Mouse (Mus musculus): ENCODE data around the gene Phf1. TPM values are rescaled to one million over a fixed set of nuclear protein-coding genes. Genes with fewer than 3 reads are reported as not detected.

The Phf1 gene
- polyA plus RNA-seq, 1 experiment from 2014 or later, result 18.2 TPM

DNA sequence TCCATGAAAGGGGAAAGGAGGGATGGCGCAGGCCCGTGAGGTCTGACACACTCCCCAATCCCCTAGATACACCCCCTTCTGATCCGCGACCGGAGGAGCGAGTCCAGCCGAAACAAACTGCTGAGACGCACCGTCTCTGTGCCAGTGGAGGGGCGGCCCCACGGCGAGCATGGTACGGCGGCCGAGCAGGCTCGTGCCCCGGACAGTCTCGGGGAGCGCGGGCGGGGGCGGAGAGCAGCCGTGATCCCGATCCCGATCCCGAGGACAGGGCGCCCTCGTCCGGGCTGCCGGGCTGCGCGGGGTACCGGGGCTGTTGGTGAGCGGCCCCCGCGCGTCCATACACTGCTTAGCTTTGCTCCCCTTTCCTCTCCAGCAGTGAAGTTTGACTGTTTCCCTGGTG, 13.7 kb downstream of the Phf1 start:
- peak overlapping the region; percentile 67 for H3K27ac ChIP-seq (replicated peaks; ENCODE audit: low read depth, low read length)
- H3K36me3 ChIP-seq (ENCODE audit: control insufficient read depth, insufficient read depth, low read length), result no peaks in the 10 kb centered on the region
- H3K4me2 ChIP-seq (ENCODE audit: low read length), result peak overlapping the region; percentile 76
- peaks cover 59% of the 10 kb centered on the region for H3K4me1 ChIP-seq (ENCODE audit: control insufficient read depth, insufficient read depth, low read length)
- H3K9me3 ChIP-seq (ENCODE audit: control insufficient read depth, low read length), result no peaks in the 10 kb centered on the region
- H3K4me3 ChIP-seq (replicated peaks; ENCODE audit: low read depth, low read length), result peak overlapping the region; percentile 38
- WGBS, result under 1% methylated on average over 37 of the region's 37 CpGs
- H3K9ac ChIP-seq (replicated peaks; ENCODE audit: low read length), result peak overlapping the region; percentile 64
- DNase-seq (peak; percentile 70), ATAC-seq (ENCODE audit: low FRiP score, low TSS enrichment) (0 out of 2 replicates have a peak, but pooled peaks have one; percentile 12)
- H3K27me3 ChIP-seq (ENCODE audit: control insufficient read depth, insufficient read depth, low read length), result no peaks in the 10 kb centered on the region

DNA sequence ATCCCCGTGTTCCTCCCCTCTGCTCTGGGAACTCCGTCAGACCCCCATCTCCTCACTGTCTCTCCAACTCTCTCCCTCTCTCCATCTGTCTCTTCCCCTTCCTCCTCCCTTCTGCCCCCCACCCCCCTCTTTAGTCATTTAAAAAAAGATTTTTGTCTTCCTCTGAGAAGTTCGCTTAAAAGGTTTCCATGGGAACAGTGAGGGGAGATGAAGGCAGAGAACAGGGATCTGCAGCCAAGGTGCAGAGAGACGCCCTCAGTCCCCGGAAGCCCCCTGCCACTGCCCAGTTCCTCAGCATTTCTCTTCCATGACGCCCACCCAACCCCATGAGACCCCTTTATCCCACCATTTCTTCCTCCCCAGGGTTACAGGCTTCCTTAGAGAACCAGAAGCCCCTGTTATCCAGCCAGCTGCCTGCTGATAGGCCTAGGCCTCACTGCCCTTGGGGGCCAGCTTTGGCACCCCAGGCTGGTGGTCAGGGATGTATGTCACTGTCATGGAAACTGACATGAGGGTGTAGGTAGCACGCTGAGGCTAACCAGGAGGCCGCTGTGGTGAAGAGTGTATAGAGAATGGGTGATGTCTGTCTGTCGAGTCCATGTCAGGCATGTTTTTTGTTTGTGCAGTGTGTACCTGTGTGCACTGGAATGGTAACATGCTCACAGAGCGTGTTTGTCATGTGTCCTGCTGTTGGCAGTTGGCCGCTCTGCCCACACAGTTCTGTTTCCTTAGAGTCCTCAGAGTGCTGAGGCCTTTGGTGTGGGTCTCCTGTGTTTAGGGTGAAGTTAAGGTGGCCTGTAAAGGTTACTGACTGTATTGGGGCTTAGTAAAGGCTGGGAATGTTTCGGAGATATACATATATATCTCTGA, 14.6 kb downstream of the Phf1 start:
- 20% methylated on average over 12 of the region's 12 CpGs for WGBS
- Histone ChIP-seq H3K9me3 (ENCODE audit: control insufficient read depth, low read length) (no peaks in the 10 kb centered on the region), H3K27me3 (ENCODE audit: control insufficient read depth, insufficient read depth, low read length) (no peaks in the 10 kb centered on the region), H3K27ac (replicated peaks; ENCODE audit: low read depth, low read length) (peak overlapping the region; percentile 67), H3K4me1 (ENCODE audit: control insufficient read depth, insufficient read depth, low read length) (peaks cover 62% of the 10 kb centered on the region), H3K4me3 (replicated peaks; ENCODE audit: low read depth, low read length) (peak overlapping the region; percentile 38; the same call in 1 of the 2 replicates), H3K4me2 (ENCODE audit: low read length) (peak overlapping the region; percentile 76), H3K9ac (replicated peaks; ENCODE audit: low read length) (no peak overlapping the region; the same call in 1 of the 2 replicates), H3K36me3 (ENCODE audit: control insufficient read depth, insufficient read depth, low read length) (no peaks in the 10 kb centered on the region)
- DNase-seq (peak; percentile 56), ATAC-seq (ENCODE audit: low FRiP score, low TSS enrichment) (no peak)

DNA sequence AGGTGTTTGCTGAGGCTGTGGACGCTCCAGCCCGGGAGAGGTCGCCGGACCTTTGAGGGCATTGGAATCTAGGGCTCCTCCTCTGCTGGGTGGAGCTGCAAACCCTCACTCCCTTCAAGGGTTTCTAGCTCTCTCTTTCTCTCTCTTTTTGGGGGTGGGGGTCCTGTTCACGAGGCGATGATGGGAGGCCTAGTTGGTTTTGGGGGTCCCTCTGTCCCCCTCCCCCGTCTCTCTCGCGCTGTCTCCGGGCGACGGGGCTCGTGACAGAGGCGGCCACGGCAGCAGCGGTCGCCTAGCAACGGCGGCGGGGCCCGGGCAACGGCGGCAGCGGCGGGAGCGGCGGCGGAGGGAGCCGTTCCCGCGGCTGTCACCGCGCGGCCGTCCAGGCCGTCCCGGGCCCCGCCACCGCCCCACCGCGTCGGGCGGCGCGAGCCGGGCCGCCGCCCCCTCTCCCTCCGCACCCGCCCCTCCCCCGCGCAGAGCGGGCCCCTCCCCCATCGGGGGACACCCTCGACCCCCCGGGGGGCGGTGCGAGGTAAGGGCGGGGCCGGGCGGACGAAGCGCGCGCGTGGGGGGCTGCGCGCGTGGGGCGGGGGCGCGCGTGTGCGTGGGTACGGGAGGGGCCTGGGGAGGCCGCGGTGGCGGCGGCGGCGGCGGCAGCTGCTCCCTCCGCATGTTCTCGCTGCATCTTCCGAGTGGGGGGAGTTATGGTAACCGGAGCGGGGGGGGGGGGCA, 15.6 kb downstream of the Phf1 start:
- DNase-seq, result peak; percentile 82
- ATAC-seq (ENCODE audit: low FRiP score, low TSS enrichment), result peak; percentile 11; the same call in 1 of the 2 replicates
- peak overlapping the region; percentile 92 for H3K4me2 ChIP-seq (ENCODE audit: low read length)
- peak overlapping the region; percentile 93 for H3K27ac ChIP-seq (replicated peaks; ENCODE audit: low read depth, low read length)
- no peaks in the 10 kb centered on the region for H3K9me3 ChIP-seq (ENCODE audit: control insufficient read depth, low read length)
- H3K9ac ChIP-seq (replicated peaks; ENCODE audit: low read length), result peak overlapping the region; percentile 90
- peak overlapping the region; percentile 69 for H3K4me3 ChIP-seq (replicated peaks; ENCODE audit: low read depth, low read length)
- under 1% methylated on average over 56 of the region's 87 CpGs for WGBS
- no peaks in the 10 kb centered on the region for H3K36me3 ChIP-seq (ENCODE audit: control insufficient read depth, insufficient read depth, low read length)
- H3K27me3 ChIP-seq (ENCODE audit: control insufficient read depth, insufficient read depth, low read length), result no peaks in the 10 kb centered on the region
- H3K4me1 ChIP-seq (ENCODE audit: control insufficient read depth, insufficient read depth, low read length), result peaks cover 67% of the 10 kb centered on the region

DNA sequence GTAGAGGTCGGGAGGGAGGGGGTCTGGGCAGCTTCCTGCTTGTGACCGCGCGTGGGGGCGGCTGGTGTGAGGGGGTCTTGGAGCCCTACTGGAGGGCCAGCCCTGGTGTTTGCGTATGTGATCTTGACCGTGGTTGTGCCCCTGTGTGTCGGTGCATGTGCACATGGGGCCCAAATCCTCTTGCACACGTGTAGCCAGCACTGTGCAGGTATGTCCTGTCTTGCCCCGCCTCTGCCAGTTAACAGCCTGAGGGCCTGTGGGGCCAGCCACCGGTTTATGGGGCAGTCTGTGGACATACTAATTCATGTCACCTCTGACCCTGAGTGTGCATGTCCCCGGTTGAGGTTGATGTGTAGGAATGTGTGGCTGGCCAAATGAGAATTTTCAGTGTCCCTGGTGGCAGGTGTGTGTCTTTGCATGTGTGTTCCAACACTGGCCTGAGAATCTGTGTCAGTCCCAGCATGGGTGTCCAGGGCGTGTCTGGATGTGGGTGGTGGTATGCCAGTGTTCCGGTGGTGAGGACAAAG, 16.3 kb downstream of the Phf1 start:
- Histone ChIP-seq H3K4me1 (ENCODE audit: control insufficient read depth, insufficient read depth, low read length) (peaks cover 73% of the 10 kb centered on the region), H3K9me3 (ENCODE audit: control insufficient read depth, low read length) (no peaks in the 10 kb centered on the region), H3K27ac (replicated peaks; ENCODE audit: low read depth, low read length) (peak overlapping the region; percentile 93), H3K4me3 (replicated peaks; ENCODE audit: low read depth, low read length) (peak overlapping the region; percentile 69), H3K36me3 (ENCODE audit: control insufficient read depth, insufficient read depth, low read length) (no peaks in the 10 kb centered on the region), H3K9ac (replicated peaks; ENCODE audit: low read length) (peak overlapping the region; percentile 90), H3K4me2 (ENCODE audit: low read length) (peak overlapping the region; percentile 92), H3K27me3 (ENCODE audit: control insufficient read depth, insufficient read depth, low read length) (no peaks in the 10 kb centered on the region)
- DNase-seq (peak; percentile 43), ATAC-seq (ENCODE audit: low FRiP score, low TSS enrichment) (peak; percentile 46; the same call in 1 of the 2 replicates)
- WGBS, result 6% methylated on average over 13 of the region's 14 CpGs

DNA sequence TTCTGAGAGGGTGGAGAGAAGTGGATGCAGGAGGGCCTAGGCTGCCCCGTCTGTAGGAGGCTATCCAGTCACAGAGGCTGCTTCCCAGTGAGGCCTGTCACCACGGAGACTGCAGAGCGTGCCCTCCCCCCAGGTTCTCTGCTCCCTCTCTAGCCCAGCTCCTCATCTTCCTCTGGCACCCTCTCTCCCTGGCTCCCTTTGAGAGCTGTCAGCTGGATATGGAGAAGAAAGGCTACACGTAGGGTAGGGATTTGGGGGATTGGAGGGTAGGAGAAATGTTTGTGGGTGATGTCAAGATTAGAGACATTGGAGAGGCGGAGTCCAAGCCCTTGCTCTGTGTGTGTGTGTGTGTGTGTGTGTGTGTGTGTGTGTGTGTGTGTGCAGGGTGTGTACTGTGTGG, 17.0 kb downstream of the Phf1 start:
- DNase-seq, result peak; percentile 15
- ATAC-seq (ENCODE audit: low FRiP score, low TSS enrichment), result no peak
- peaks cover 2% of the 10 kb centered on the region for H3K36me3 ChIP-seq (ENCODE audit: control insufficient read depth, insufficient read depth, low read length)
- peak overlapping the region; percentile 92 for H3K4me2 ChIP-seq (ENCODE audit: low read length)
- peaks cover 73% of the 10 kb centered on the region for H3K4me1 ChIP-seq (ENCODE audit: control insufficient read depth, insufficient read depth, low read length)
- 27% methylated on average over 5 of the region's 5 CpGs for WGBS
- peak overlapping the region; percentile 32; the same call in 1 of the 2 replicates for H3K9ac ChIP-seq (replicated peaks; ENCODE audit: low read length)
- H3K9me3 ChIP-seq (ENCODE audit: control insufficient read depth, low read length), result no peaks in the 10 kb centered on the region
- peak overlapping the region; percentile 93; the same call in 1 of the 2 replicates for H3K27ac ChIP-seq (replicated peaks; ENCODE audit: low read depth, low read length)
- H3K4me3 ChIP-seq (replicated peaks; ENCODE audit: low read depth, low read length), result peak overlapping the region; percentile 69
- H3K27me3 ChIP-seq (ENCODE audit: control insufficient read depth, insufficient read depth, low read length), result no peaks in the 10 kb centered on the region

DNA sequence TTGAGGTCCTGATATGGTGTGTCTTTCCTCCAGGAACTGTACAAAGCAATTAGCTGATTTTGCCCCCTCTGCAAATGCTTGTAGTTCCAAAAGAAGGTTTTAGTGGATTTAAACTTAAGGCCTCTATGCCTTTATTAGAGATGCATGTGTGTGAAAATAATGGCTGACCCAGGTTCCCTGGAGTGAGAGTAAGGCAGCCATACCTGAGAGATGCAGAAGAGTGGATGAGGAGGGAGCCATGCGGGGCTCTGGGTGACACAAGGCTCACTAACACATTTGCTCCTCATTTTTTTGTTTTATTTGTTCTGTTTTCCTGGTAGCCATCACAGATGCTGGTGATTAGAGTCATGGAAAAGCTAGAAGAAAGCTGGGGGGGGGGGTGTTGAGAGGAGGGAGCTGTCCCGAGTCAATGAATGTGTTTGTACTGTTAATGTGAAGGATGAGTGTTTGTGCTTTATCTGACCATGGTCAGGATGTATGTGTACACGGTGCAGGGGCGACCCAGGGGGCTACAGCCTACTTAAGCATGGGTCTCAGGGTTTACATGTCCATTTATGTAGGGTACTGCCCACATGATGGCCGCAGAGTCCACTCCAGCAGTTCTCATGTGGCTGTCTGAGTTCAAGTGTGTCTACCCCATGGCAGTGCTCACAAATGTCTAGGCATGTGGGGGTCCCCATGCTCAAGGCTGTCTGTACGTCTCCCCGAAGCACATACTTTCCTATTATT, 17.9 kb downstream of the Phf1 start:
- H3K9me3 ChIP-seq (ENCODE audit: control insufficient read depth, low read length), result no peaks in the 10 kb centered on the region
- peak overlapping the region; percentile 92 for H3K4me2 ChIP-seq (ENCODE audit: low read length)
- peaks cover 11% of the 10 kb centered on the region for H3K36me3 ChIP-seq (ENCODE audit: control insufficient read depth, insufficient read depth, low read length)
- peak overlapping the region; percentile 36 for H3K4me3 ChIP-seq (replicated peaks; ENCODE audit: low read depth, low read length)
- H3K27me3 ChIP-seq (ENCODE audit: control insufficient read depth, insufficient read depth, low read length), result no peaks in the 10 kb centered on the region
- peak overlapping the region; percentile 58 for H3K27ac ChIP-seq (replicated peaks; ENCODE audit: low read depth, low read length)
- 34% methylated on average over 7 of the region's 7 CpGs for WGBS
- peak overlapping the region; percentile 55 for H3K9ac ChIP-seq (replicated peaks; ENCODE audit: low read length)
- H3K4me1 ChIP-seq (ENCODE audit: control insufficient read depth, insufficient read depth, low read length), result peaks cover 66% of the 10 kb centered on the region
- DNase-seq, result no peak
- ATAC-seq (ENCODE audit: low FRiP score, low TSS enrichment), result no peak

DNA sequence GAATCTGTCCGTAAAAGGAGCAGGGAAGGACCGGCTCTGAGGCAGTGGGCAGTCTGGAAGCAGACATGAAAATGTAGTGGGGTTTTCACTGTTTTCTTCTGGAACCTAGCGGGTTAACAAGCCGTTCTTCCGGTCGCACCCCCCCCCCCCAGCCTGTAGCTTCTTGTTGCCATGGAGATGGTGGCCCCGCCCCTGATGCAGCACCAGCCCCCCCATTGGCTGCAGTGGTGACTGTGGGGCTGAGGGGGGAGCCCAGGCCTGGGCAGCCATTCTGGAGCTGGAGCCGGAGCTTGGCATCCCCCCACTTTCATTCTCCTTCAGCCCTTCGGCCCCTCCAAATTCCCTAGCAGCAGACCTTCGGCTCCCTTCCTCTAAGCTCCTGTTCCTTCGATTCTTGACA, 18.6 kb downstream of the Phf1 start:
- Histone ChIP-seq H3K4me2 (ENCODE audit: low read length) (peak overlapping the region; percentile 92), H3K4me3 (replicated peaks; ENCODE audit: low read depth, low read length) (peak overlapping the region; percentile 36), H3K36me3 (ENCODE audit: control insufficient read depth, insufficient read depth, low read length) (peaks cover 18% of the 10 kb centered on the region), H3K4me1 (ENCODE audit: control insufficient read depth, insufficient read depth, low read length) (peaks cover 59% of the 10 kb centered on the region), H3K9me3 (ENCODE audit: control insufficient read depth, low read length) (no peaks in the 10 kb centered on the region), H3K9ac (replicated peaks; ENCODE audit: low read length) (peak overlapping the region; percentile 62), H3K27me3 (ENCODE audit: control insufficient read depth, insufficient read depth, low read length) (no peaks in the 10 kb centered on the region), H3K27ac (replicated peaks; ENCODE audit: low read depth, low read length) (peak overlapping the region; percentile 58)
- WGBS, result 2% methylated on average over 9 of the region's 11 CpGs
- ATAC-seq (ENCODE audit: low FRiP score, low TSS enrichment), result peak; percentile 68; the same call in 1 of the 2 replicates
- DNase-seq, result peak; percentile 93

Measured in midbrain, embryonic 14.5 days (tissue).